Mouse (Mus musculus) heart, adult 18-20 months (tissue): Measurements from ENCODE around the gene Urad. TPM values are rescaled to one million over a fixed set of nuclear protein-coding genes. Genes with fewer than 3 reads are reported as not detected.

Experiments
- DNase-seq, 2 experiments: peaks; one replicate each; pipeline ENCODE4 v3.0.0; 2021 to 2022; ENCODE audit warnings: mixed read lengths in 1 of 2
- total RNA-seq, 2 experiments: library from RNA; stranded (reverse); gene quantifications; 2 replicates each; pipeline ENCODE4 v1.2.3; 2021

The Urad gene
- total RNA-seq, 2 experiments from 2014 or later = not detected

GRCm38 (mm10) chr5:147299255-147300000 is 22.8 kb downstream of the Urad start:
- peak in 1 of 2 experiments; percentile 41 for DNase-seq

DNA sequence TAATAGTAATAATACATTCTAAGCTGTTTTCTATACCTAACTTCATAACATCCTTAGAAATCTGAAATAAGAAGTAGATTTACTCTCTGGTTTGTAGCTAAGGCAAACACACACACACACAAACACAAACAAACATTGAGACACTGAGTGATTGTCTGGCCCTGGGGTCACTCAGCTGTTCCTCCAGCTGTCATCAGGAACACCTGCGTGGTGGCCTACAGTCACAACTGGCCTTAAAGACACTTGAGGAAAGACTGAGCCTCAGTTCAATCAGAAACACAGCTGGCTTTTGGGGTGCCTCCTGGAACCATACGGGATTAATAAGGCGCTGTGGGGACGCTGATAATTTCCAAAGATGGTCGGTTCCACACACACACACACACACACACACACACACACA is 25.0 kb downstream of the Urad start:
- DNase-seq = no peak

DNA sequence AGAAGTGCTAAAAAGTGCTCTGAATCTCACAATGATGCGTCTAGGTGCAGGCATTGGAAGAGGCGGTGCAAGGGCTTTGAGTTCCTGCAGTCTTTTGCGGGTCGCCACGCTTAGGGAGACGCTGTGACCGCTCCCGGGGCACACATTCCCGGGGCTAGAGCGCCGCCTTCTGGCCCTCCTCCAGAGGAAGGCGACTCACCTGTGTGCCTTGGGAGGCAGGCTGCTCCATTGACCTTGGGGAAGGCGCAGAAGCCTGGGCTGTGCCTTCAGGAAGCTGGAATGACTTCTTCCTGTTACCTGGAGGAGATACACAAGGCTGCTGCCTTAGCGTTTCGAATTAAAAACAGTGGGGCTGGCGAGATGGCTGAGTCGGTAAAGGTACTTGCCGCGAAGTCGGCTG is 28.1 kb downstream of the Urad start:
- DNase-seq = no peak

- DNase-seq = peak; percentile 20 to 61
Observed at GRCm38 (mm10) chr5:147293127-147293910, 28.9 kb downstream of the Urad start.

DNA sequence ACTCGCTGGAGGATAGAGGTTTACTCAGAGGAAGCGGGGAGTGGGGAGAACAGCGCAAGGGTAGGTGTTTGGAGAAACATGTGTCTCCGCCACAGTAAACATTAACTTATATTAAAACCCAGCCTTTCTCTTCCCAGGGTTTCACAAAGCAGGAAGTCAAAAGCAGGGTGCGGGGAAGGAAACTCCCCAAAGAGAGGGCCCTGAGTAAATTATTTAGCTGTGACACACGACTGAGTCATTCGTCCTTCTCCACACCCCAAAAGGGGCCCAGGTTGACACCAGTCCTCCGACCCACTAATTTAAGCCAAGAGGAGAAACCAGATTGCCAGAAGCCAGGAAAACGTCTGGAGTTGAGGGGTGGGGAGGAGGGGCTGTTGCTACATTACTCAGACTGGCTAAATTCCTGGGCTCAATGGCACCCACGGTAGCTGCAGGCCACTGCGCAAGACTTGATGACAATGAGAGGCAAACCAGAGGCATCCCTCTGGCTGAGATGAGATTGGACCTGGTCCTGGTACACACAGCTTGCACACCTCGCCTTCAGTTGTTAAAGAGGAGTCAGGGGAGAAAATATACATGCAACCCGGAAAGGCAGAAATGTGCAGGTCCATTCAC is 29.6 kb downstream of the Urad start:
- DNase-seq = no peak

DNA sequence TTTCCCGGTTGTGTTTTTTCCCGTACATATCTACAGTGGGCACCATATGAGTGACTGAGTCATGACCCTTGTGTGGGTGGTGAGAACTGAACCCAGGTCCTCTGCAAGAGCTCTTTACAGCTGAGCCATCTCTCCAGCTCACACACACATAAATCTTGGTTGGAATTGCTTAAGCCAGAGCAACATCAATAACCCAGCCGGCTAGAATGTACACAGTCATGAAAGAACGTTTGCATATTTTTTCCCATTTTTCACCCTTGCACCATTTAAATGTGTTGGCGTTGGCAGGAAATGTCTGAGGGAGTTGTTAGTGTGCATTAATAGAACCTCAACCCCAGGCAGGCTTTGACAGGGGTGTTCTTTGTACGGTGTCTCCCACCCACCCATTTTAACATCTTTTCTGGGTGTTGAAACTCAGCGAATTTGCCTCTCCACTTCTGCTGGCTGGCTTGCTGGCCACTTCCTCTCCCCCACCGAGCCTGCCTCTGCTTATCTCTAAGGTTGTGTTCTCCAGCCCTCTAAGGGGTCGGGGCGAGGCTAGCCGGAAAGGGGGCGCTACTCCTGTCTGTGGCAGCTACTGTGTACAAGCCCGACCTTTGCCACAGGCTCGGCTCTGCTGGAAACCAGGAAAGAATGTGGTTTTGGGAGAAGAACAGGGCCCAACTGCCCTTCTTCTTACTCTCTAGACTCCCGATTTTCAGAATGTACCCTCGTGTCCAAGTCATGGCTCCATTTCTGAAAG is 30.3 kb downstream of the Urad start:
- DNase-seq = no peak

- DNase-seq = no peak
Observed at GRCm38 (mm10) chr5:147284365-147284764, 37.9 kb downstream of the Urad start.

- DNase-seq = no peak
Observed at GRCm38 (mm10) chr5:147277547-147277925, 44.7 kb downstream of the Urad start.

DNA sequence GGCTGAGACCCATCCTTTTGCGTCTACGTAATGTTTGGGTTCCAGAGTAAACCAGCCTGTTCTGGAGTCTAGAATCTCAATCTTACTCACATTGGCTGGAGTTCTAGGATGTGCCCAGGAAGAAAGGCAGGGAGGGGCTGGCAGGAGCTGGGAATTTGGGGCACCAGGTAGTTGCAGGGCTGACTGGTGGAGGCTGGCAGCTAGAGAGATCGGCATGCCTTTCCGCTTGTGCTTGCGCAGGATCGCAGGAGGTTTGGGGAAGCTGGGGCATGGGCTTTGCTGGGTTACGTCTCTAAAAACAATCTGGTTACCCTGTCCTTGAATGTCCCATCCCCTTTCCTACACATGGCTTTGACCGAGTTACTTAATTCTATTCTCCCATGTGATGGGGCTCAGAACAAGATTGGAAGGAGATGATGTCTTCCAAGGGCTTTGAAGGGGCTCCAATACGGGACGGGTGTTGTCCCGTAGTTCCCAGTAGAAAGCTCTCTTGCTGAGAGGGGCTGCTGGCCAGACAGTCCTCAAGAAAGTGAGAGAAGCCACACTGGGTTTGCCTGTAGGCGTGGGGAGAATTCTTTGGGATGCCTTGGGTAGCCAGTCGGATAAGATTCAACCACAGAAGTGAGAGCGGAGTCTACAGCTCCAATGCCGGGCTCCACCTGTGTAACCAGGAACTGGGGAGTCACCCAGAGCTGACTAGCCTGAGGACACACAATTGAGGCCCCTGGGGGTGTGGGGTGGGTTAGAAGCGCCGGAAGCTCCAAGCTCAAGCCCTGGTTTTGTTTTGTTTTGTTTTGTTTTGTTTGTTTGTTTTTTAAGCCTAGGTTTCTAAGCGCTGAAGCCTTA is 45.3 kb downstream of the Urad start:
- DNase-seq = no peak

- no peak for DNase-seq
Observed at GRCm38 (mm10) chr5:147275761-147276160, 46.5 kb downstream of the Urad start.

DNA sequence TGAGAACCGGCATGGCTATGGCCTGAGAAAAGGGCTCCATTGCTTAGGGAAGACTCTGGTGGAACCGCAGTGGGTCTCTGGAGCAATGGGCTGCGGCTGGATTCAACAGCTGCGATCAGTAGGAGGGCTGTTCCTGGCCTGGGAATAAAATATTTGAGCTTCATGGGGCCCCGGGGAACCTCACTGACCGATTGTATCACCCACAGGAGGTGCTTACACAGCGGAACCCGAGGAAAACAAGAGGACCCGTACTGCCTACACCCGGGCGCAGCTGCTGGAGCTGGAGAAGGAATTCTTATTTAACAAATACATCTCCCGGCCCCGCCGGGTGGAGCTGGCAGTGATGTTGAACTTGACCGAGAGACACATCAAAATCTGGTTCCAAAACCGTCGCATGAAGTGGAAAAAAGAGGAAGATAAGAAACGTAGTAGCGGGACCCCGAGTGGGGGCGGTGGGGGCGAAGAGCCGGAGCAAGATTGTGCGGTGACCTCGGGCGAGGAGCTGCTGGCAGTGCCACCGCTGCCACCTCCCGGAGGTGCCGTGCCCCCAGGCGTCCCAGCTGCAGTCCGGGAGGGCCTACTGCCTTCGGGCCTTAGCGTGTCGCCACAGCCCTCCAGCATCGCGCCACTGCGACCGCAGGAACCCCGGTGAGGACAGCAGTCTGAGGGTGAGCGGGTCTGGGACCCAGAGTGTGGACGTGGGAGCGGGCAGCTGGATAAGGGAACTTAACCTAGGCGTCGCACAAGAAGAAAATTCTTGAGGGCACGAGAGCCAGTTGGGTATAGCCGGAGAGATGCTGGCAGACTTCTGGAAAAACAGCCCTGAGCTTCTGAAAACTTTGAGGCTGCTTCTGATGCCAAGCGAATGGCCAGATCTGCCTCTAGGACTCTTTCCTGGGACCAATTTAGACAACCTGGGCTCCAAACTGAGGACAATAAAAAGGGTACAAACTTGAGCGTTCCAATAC is 47.8 kb downstream of the Urad start:
- DNase-seq = no peak

DNA sequence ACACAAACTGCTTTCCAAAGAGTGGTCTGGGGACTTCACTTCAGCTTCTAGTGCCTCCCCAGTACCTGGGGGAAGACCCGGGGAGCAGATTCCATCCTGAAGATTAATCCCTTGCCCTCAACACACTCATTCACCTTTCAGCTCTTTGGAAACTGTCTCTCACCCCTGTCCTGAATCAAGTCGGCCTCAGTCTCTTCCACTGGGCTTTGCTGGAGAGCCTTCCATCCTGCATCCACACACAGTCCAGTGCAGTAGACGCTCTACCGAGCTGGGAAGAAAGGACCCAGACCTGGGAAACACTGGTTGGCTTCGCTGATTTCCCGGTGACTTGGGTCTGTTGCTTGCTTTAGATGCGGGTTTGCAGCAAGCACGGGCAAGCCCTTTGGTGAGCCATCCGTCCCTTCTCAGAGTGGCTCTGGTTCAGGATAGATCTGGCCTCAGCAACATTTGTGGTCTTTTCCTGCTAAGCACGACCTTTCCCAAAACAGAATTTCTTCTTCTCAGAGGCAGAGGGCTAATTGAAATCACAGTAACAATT is 49.4 kb downstream of the Urad start:
- DNase-seq = no peak

- DNase-seq = no peak
Observed at GRCm38 (mm10) chr5:147272046-147272807, 50.0 kb downstream of the Urad start.

- no peak for DNase-seq
Observed at GRCm38 (mm10) chr5:147270673-147271655, 51.3 kb downstream of the Urad start.

DNA sequence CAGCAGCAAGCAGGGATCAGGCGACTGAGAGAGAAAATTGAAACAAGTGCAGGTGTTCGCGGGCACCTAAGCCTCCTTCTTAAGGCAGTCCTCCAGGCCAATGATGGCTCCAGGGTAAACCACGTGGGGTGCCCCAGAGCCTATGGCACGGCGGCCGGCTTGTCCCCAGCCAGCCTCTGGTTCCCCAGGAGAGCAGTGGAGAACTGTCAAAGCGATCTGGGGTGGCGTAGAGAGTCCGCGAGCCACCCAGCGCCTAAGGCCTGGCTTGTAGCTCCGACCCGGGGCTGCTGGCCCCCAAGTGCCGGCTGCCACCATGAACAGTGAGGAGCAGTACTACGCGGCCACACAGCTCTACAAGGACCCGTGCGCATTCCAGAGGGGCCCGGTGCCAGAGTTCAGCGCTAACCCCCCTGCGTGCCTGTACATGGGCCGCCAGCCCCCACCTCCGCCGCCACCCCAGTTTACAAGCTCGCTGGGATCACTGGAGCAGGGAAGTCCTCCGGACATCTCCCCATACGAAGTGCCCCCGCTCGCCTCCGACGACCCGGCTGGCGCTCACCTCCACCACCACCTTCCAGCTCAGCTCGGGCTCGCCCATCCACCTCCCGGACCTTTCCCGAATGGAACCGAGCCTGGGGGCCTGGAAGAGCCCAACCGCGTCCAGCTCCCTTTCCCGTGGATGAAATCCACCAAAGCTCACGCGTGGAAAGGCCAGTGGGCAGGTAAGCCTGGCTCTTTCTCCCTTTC is 52.1 kb downstream of the Urad start, which contains the start of gene Pdx1:
Gene Pdx1 (plus strand): TSS at position 34 of the 747 bp plus-strand sequence.
- no peak for DNase-seq

DNA sequence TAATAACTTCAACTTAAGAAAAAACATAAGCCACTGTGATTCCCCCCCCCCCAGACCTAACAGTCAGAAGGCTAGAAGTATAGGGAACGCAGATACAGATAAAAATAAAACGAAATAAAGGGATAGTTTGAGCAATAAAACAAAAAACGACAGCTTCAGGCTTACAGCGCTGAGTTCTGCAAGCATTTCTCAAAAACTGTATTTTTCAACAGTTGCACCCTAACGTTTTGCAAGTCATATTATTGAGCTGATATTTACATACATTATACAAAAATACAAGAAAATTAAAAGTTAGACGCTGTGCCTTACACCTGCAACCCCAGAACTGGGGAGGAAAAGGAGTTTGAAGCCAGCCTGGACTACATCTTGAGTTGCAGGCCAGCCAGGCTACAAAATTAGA is 52.9 kb downstream of the Urad start:
- no peak for DNase-seq

- no peak for DNase-seq
Observed at GRCm38 (mm10) chr5:147268728-147269127, 53.5 kb downstream of the Urad start.
